Mouse (Mus musculus): ENCODE measurements around the gene Hace1.

The Hace1 gene

DNA sequence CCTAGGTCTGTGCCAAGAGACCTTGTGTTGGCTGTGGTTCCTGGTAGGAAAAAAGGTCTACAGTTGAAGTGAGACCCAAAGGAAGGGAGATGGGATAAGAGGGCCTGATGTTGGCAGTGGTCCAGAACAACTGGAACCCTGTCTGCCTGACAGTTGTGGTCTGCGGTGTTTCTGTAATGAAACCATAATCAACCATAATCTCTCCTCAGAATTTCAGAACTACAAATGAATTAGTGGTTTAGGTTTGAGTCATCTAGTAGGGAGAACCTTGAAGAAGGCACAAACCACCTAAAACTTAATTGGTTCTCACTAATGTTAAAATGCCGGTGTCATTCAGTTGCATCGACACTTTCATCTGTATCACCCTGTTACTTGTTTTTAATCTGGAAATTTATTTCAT lies 133.2 kb downstream of the Hace1 start:
- no peak for DNase-seq

DNA sequence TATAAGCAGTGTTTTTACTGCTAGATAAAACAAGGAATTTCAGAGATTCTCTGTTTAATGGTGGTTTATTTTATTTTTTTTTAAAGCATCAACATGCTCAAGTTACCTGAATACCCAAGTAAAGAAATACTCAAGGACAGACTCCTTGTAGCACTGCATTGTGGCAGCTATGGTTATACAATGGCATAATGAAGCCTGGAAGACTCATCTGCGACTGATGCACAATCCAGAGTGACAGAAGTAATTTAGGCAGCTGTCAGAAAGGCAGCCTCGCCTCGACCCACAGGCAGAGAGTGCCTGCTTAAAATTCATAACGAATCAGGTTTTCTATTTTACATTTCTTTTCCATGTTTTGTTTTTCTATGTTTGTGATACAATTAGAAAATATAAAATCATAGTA lies 133.7 kb downstream of the Hace1 start:
- DNase-seq: no peak
